In genomic region chr6:127329191-127330014, GRCm38 (mm10) we compare ENCODE assay signal across 8 mouse cellular contexts.
DNase-seq lines count a peak whose midpoint lies in the region; ATAC-seq and TF ChIP-seq lines count a peak whose summit lies in the region.

No protein-coding gene starts in this region.

- no peaks in the 10 kb centered on the region for H3K27me3 ChIP-seq in thymus, adult 2 months (ENCODE audit: control insufficient read depth, insufficient read depth, low read length)
- H3K27me3 ChIP-seq in limb, embryonic 11.5 days (ENCODE audit: control insufficient read depth, insufficient read depth, low read length) = no peaks in the 10 kb centered on the region
- H3K27me3 ChIP-seq in neural tube, embryonic 14.5 days (ENCODE audit: control insufficient read depth, insufficient read depth, low read length) = no peaks in the 10 kb centered on the region

- H3K4me3 ChIP-seq in thymus, adult 2 months (ENCODE audit: control insufficient read depth, insufficient read depth, low read length) = no peak overlapping the region
- H3K4me3 ChIP-seq in limb, embryonic 11.5 days (ENCODE audit: low read depth, low read length) = peak overlapping the region; percentile 24; the same call in 1 of the 2 replicates
- H3K4me3 ChIP-seq in neural tube, embryonic 14.5 days (ENCODE audit: low read depth, low read length) = peak overlapping the region; percentile 43

- WGBS in thymus, adult 2 months = 86% methylated on average over 20 of the region's 20 CpGs
- WGBS in limb, embryonic 11.5 days = 51% methylated on average over 20 of the region's 20 CpGs
- 25% methylated on average over 20 of the region's 20 CpGs for WGBS in neural tube, embryonic 14.5 days

- no peaks in the 10 kb centered on the region for H3K36me3 ChIP-seq in thymus, adult 2 months (ENCODE audit: control insufficient read depth, insufficient read depth, low read length)
- H3K36me3 ChIP-seq in limb, embryonic 11.5 days (ENCODE audit: control insufficient read depth, insufficient read depth, low read length) = no peaks in the 10 kb centered on the region
- no peaks in the 10 kb centered on the region for H3K36me3 ChIP-seq in neural tube, embryonic 14.5 days (ENCODE audit: control insufficient read depth, insufficient read depth, low read length)

- H3K4me1 ChIP-seq in thymus, adult 2 months (replicated peaks; ENCODE audit: control insufficient read depth, insufficient read depth, low read length) = peaks cover 26% of the 10 kb centered on the region
- peaks cover 19% of the 10 kb centered on the region for H3K4me1 ChIP-seq in limb, embryonic 11.5 days (ENCODE audit: control insufficient read depth, insufficient read depth, low read length)
- H3K4me1 ChIP-seq in neural tube, embryonic 14.5 days (ENCODE audit: control insufficient read depth, insufficient read depth, low read length) = no peaks in the 10 kb centered on the region; the same call in 1 of the 2 replicates

- peak overlapping the region; percentile 2; the same call in 1 of the 2 replicates for H3K27ac ChIP-seq in thymus, adult 2 months (ENCODE audit: control insufficient read depth, insufficient read depth, low read length)
- H3K27ac ChIP-seq in limb, embryonic 11.5 days (replicated peaks; ENCODE audit: low read depth, low read length) = peak overlapping the region; percentile 87
- H3K27ac ChIP-seq in neural tube, embryonic 14.5 days (ENCODE audit: low read depth, low read length) = no peak overlapping the region

- H3K4me2 ChIP-seq in limb, embryonic 11.5 days (ENCODE audit: low read depth, severe bottlenecking) = peak overlapping the region; percentile 52
- H3K4me2 ChIP-seq in neural tube, embryonic 14.5 days (ENCODE audit: low read depth, low read length) = peak overlapping the region; percentile 64

- no peak for ATAC-seq in limb, embryonic 11.5 days (ENCODE audit: insufficient number of reproducible peaks, low FRiP score, low TSS enrichment, low read depth)
- peak; percentile 26; the same call in 1 of the 2 replicates for ATAC-seq in neural tube, embryonic 14.5 days (ENCODE audit: low read depth)

- no peaks in the 10 kb centered on the region for H3K9me3 ChIP-seq in limb, embryonic 11.5 days (ENCODE audit: control insufficient read depth, low read length)
- no peaks in the 10 kb centered on the region for H3K9me3 ChIP-seq in neural tube, embryonic 14.5 days (ENCODE audit: control insufficient read depth, low read length)

- TF ChIP-seq CTCF in thymus, adult 2 months (IDR thresholded peaks at IDR 0.05; ENCODE audit: borderline replicate concordance, control insufficient read depth, extremely low read depth, insufficient read depth, low read length, poor library complexity) = no peak

- no peak for TF ChIP-seq POLR2A in thymus, adult 2 months (IDR thresholded peaks at IDR 0.05; ENCODE audit: control insufficient read depth, extremely low read depth, insufficient read depth, low read length, poor library complexity)

- peak; percentile 10 for DNase-seq in cerebellum, adult 11-12 months
- no peak for DNase-seq in cerebellum, adult 11 months
- DNase-seq in thymus, adult 2 months = peak; percentile 16
- no peak for DNase-seq in thymus, postnatal 25 days
- DNase-seq in limb, embryonic 11.5 days (ENCODE audit: low spot score) = no peak
- no peak for DNase-seq in spleen, postnatal 10 days (ENCODE audit: low spot score in 2 of 2)
- no peak for DNase-seq in urinary bladder, postnatal 10 days (ENCODE audit: low spot score)

- peak overlapping the region; percentile 57 for H3K9ac ChIP-seq in limb, embryonic 11.5 days (ENCODE audit: low read length)
- peak overlapping the region; percentile 75 for H3K9ac ChIP-seq in neural tube, embryonic 14.5 days (replicated peaks; ENCODE audit: low read depth, low read length)

Comparison
In these comparisons a context has a peak if more than half of its experiments do, and no peak if none do; other contexts are left out.
1. DNase-seq: peak in cerebellum, adult 11-12 months (single experiment) and thymus, adult 2 months (single experiment); none in cerebellum, adult 11 months (single experiment), thymus, postnatal 25 days (single experiment), limb, embryonic 11.5 days (single experiment), spleen, postnatal 10 days (0 of 2) and urinary bladder, postnatal 10 days (single experiment).